Mouse (Mus musculus) forebrain, embryonic 11.5 days (tissue): Measurements from ENCODE around the gene Slc12a5. TPM values are rescaled to one million over a fixed set of nuclear protein-coding genes. Genes with fewer than 3 reads are reported as not detected.

Source experiments
- polyA plus RNA-seq: library from polyadenylated mRNA; unstranded; fragments of >200 nt; fragmentation: Nextera tagmentation; extraction: Ambion mirVana; gene quantifications from 2 replicates; pipeline ENCODE4 v1.2.1, GENCODE M21; 2014

Slc12a5 gene
- polyA plus RNA-seq, 1 experiment from 2014 or later, result 2.6 TPM

Other genes starting within 250 kb of the Slc12a5 start
- gene Spint5, start 245.5 kb upstream of the Slc12a5 start, polyA plus RNA-seq, result not detected in 2 replicates
- 0.71 and 0.91 TPM in 2 replicates for gene Wfdc3, start 214.9 kb upstream of the Slc12a5 start, polyA plus RNA-seq
- gene Dnttip1, start 214.8 kb upstream of the Slc12a5 start, polyA plus RNA-seq, result 80.3 and 80.4 TPM in 2 replicates
- 677 and 686 TPM in 2 replicates for gene Ube2c, start 190.9 kb upstream of the Slc12a5 start, polyA plus RNA-seq
- not detected in 2 replicates for gene Tnnc2, start 180.8 kb upstream of the Slc12a5 start, polyA plus RNA-seq
- 13.1 and 13.2 TPM in 2 replicates for gene Snx21, start 175.0 kb upstream of the Slc12a5 start, polyA plus RNA-seq
- 14.1 and 15.0 TPM in 2 replicates for gene Acot8, start 155.9 kb upstream of the Slc12a5 start, polyA plus RNA-seq
- 10.1 and 10.2 TPM in 2 replicates for gene Zswim3, start 155.7 kb upstream of the Slc12a5 start, polyA plus RNA-seq
- 26.4 and 29.9 TPM in 2 replicates for gene Zswim1, start 138.1 kb upstream of the Slc12a5 start, polyA plus RNA-seq
- not detected in 2 replicates for gene Spata25, start 132.3 kb upstream of the Slc12a5 start, polyA plus RNA-seq
- gene Ctsa, start 127.9 kb upstream of the Slc12a5 start, polyA plus RNA-seq, result 82.4 and 83.3 TPM in 2 replicates
- 3.2 and 4.5 TPM in 2 replicates for gene Neurl2, start 127.3 kb upstream of the Slc12a5 start, polyA plus RNA-seq
- 43.2 and 50.1 TPM in 2 replicates for gene Pltp, start 103.1 kb upstream of the Slc12a5 start, polyA plus RNA-seq
- 81.9 and 84.5 TPM in 2 replicates for gene Pcif1, start 81.5 kb upstream of the Slc12a5 start, polyA plus RNA-seq
- 18.0 TPM in 2 replicates for gene Zfp335, start 49.0 kb upstream of the Slc12a5 start, polyA plus RNA-seq
- gene Mmp9, start 20.0 kb upstream of the Slc12a5 start, polyA plus RNA-seq, result 0.71 and 1.0 TPM in 2 replicates
- 113 and 114 TPM in 2 replicates for gene Ncoa5, start 74.1 kb downstream of the Slc12a5 start, polyA plus RNA-seq
- gene Cd40, start 94.8 kb downstream of the Slc12a5 start, polyA plus RNA-seq, result 3.9 and 4.2 TPM in 2 replicates
- not detected in 2 replicates for gene 1700025C18Rik, start 129.9 kb downstream of the Slc12a5 start, polyA plus RNA-seq